In the genomic region with DNA sequence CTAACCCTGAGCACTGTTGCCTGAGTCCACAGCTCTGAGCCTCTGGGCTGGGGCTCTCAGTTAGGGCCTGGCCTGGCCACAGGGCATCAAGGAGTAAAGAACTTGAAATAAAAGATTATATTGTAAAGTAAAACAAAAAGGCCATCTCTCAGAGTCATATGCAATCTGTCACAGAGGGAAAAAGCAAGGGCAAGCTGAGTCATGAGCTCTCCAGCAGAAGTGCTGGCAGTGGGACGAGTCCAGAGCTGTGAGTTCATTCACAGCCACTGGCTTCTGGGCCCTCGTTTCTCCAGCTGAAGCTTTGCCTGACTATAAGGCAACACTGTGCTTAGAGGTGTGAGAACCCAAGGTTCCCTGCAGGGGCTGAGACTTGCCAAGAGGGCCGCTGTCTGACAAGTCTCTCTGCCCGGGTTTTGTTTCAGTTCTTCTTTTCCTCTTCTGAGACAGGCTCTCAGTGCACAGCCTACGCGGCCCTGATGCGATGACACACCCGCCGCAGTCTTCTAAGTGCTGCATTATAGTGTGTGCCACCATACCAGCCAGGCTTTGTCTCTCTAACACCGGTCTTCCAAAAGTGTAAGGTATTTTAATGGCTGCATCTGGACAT, we compare ENCODE assay signal across 31 mouse cellular contexts. TPM values are rescaled to one million over a fixed set of nuclear protein-coding genes. Genes with fewer than 3 reads are reported as not detected.
DNase-seq lines count a peak whose midpoint lies in the region; ATAC-seq and TF ChIP-seq lines count a peak whose summit lies in the region.
"Had no signal": no experiment of that assay in that cellular context is flagged by ENCODE, and none has a peak within 500 bp of the region (broad histone marks: within the 10 kb centered on the region; RNA-seq: fewer than 3 reads in every experiment).

No protein-coding gene starts in this region.

- no peak overlapping the region for H3K4me3 ChIP-seq in lung, adult 2 months (replicated peaks; ENCODE audit: extremely low read depth, low read depth, low read length)
- H3K4me3 ChIP-seq: embryonic facial prominence, embryonic 13.5 days; erythroblast, embryonic 14.5 days; forebrain, embryonic 13.5 days; heart, adult 2 months; heart, embryonic 13.5 days; hindbrain, embryonic 12.5 days; limb, embryonic 15.5 days; megakaryocyte, embryonic 14.5 days; neural tube, embryonic 12.5 days had no signal

- ATAC-seq in neutrophil, adult 5-6 weeks (ENCODE audit: extremely low read depth, insufficient number of reproducible peaks, low FRiP score, poor library complexity, severe bottlenecking), result peak; percentile 19; the same call in 1 of the 2 replicates
- no peak for ATAC-seq in CD4-positive, CD25-positive, alpha-beta regulatory T cell, adult 4 months
- ATAC-seq: forebrain, embryonic 13.5 days; intestine, postnatal 0 days; lung, postnatal 0 days had no signal

- 74% methylated on average over 10 of the region's 10 CpGs for WGBS in lung, adult 2 months

- peak; percentile 13 for DNase-seq in lung, postnatal 36 days
- DNase-seq in lung, adult 2 months, result no peak
- peak; percentile 79 for DNase-seq in adrenal gland, adult 2 months
- peak; percentile 64 to 66 for DNase-seq in adrenal gland, postnatal 36 days
- DNase-seq in layer of hippocampus, postnatal 10 days (ENCODE audit: low spot score in 2 of 2), result no peak
- DNase-seq in gastrocnemius, postnatal 25 days, result no peak
- DNase-seq: cerebellum, adult 11-12 months; cerebellum, postnatal 25 days; embryo, embryonic 11 days; gastrocnemius, postnatal 14 days; heart, adult 2 months; kidney, postnatal 25 days; left cerebral cortex, postnatal 4 days; midbrain, embryonic 14.5 days had no signal

- TF ChIP-seq POLR2A in lung, adult 2 months (IDR thresholded peaks at IDR 0.05; ENCODE audit: borderline replicate concordance, extremely low read depth, low read depth, low read length), result no peak

- TF ChIP-seq CTCF in lung, adult 2 months (IDR thresholded peaks at IDR 0.05; ENCODE audit: insufficient read depth, low read length), result no peak

- H3K4me1 ChIP-seq in lung, adult 2 months (ENCODE audit: control insufficient read depth, insufficient read depth, low read length), result no peaks in the 10 kb centered on the region
- H3K4me1 ChIP-seq: embryonic facial prominence, embryonic 13.5 days; forebrain, embryonic 13.5 days; heart, embryonic 13.5 days; hindbrain, embryonic 12.5 days; limb, embryonic 15.5 days; neural tube, embryonic 12.5 days had no signal

RNA-seq across cellular contexts. Expression of gene Bmp8a, which starts 10.3 kb away (rescaled TPM):
- polyA plus RNA-seq in lung, adult 2 months (2012; rRNA removed), result 0.27 and 0.55 TPM in 2 replicates
- total RNA-seq in adrenal gland, adult 2 months (2021), result under 1 TPM in 1 of 2 experiments, not detected in 1; 0.21 TPM
- 0.17 and 0.18 TPM in 2 replicates for polyA plus RNA-seq in adrenal gland, adult 2 months (2012; rRNA removed)
- total RNA-seq in adrenal gland, postnatal 36 days (2021), result under 1 TPM; 0.13 to 0.20 TPM
- not detected in 2 replicates for total RNA-seq in neutrophil, adult 5-6 weeks (2017)
- not detected for polyA plus RNA-seq in CD4-positive, CD25-positive, alpha-beta regulatory T cell, adult 4 months (2017; shearing (Covaris generic))
- total RNA-seq in layer of hippocampus, postnatal 10 days (2021), result not detected
- under 1 TPM; 0.35 to 0.36 TPM for total RNA-seq in gastrocnemius, postnatal 25 days (2021)
- total RNA-seq: adrenal gland, adult 18-20 months; heart, adult 2 months had no signal
- polyA plus RNA-seq: erythroblast, embryonic 14.5 days; forebrain, embryonic 13.5 days; heart, adult 2 months had no signal

RNA-seq across cellular contexts. Expression of gene Oxct2a, which starts 29.9 kb away (rescaled TPM):
- polyA plus RNA-seq in lung, adult 2 months (2012; rRNA removed), result not detected in 2 replicates
- not detected for total RNA-seq in adrenal gland, adult 2 months (2021)
- not detected in 2 replicates for polyA plus RNA-seq in adrenal gland, adult 2 months (2012; rRNA removed)
- not detected for total RNA-seq in adrenal gland, postnatal 36 days (2021)
- total RNA-seq in neutrophil, adult 5-6 weeks (2017), result not detected in 2 replicates
- not detected for polyA plus RNA-seq in CD4-positive, CD25-positive, alpha-beta regulatory T cell, adult 4 months (2017; shearing (Covaris generic))
- total RNA-seq in layer of hippocampus, postnatal 10 days (2021), result not detected
- total RNA-seq in gastrocnemius, postnatal 25 days (2021), result under 1 TPM in 1 of 2 experiments, not detected in 1; 0.16 TPM
- total RNA-seq: adrenal gland, adult 18-20 months; heart, adult 2 months; heart, postnatal 25 days had no signal
- polyA plus RNA-seq: embryonic facial prominence, embryonic 13.5 days; erythroblast, embryonic 14.5 days; forebrain, embryonic 13.5 days; heart, embryonic 13.5 days; hindbrain, embryonic 12.5 days; kidney, embryonic 14.5 days; liver, embryonic 16.5 days; lung, postnatal 0 days; midbrain, embryonic 14.5 days; neural tube, embryonic 12.5 days; urinary bladder, adult 2 months had no signal

Comparison
In these comparisons a context has a peak if more than half of its experiments do, and no peak if none do; other contexts are left out.
1. DNase-seq: peak in lung, postnatal 36 days (single experiment), adrenal gland, adult 2 months (single experiment) and adrenal gland, postnatal 36 days (2 of 2); none in lung, adult 2 months (single experiment), layer of hippocampus, postnatal 10 days (0 of 2) and gastrocnemius, postnatal 25 days (single experiment).